Mouse (Mus musculus): ENCODE results near the gene Pga5. TPM values are rescaled to one million over a fixed set of nuclear protein-coding genes. Genes with fewer than 3 reads are reported as not detected.

Gene Pga5
- total and polyA plus RNA-seq, 3 experiments: 0.08 TPM; not detected in 2

DNA sequence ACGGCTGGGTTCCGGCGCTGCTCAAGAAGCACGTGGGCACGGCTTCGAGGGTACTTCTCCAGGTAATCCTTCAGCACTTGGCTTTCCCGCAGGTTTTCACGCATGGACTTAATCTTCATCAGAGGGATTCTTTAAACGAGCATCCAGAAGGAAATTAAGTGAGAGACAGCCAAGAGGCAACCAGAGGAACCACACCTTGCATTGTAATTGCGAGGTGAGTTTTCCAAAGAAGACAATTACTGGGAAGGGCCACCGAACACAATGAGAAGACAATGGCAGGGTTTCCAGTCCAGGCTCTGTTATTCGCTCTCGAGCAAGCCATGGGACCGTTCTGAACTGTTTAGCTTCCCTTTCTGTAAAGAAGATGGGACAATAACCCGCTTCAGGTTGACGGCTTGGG lies 1.2 kb downstream of the Pga5 start:
- Histone ChIP-seq H3K27me3 (replicated peaks) (no peaks in the 10 kb centered on the region), H3K4me2 (ENCODE audit: insufficient read depth, low read depth, poor library complexity, severe bottlenecking) (no peak overlapping the region), H3K9ac (ENCODE audit: insufficient read depth, low read depth) (no peak overlapping the region), H3K9me3 (replicated peaks; ENCODE audit: low read length) (no peaks in the 10 kb centered on the region), H3K4me1 (ENCODE audit: control insufficient read depth in 1 of 2, insufficient read depth in 2 of 2) (peaks cover 0 to 5% of the 10 kb centered on the region in 2 experiments; a peak in 3 of 4 replicates), H3K27ac (ENCODE audit: insufficient read depth, low read depth) (no peak overlapping the region), H3K79me2 (replicated peaks; ENCODE audit: control insufficient read depth, extremely low read depth, insufficient read depth, poor library complexity, severe bottlenecking) (no peaks in the 10 kb centered on the region), H3K4me3 (replicated peaks in 1 of 3; ENCODE audit: low read depth in 2 of 3, low read length in 2 of 3, poor library complexity in 1 of 3) (no peak overlapping the region), H3K36me3 (replicated peaks in 1 of 2; ENCODE audit: control insufficient read depth in 1 of 2, insufficient read depth in 1 of 2, low read length in 1 of 2) (no peaks in the 10 kb centered on the region)
- dilution Hi-C loops (cut with MboI; ENCODE audit: extremely low pct_ligation_motif_present, extremely low pct_unique_long_range_greater_than_20kb, low sequenced_read_pairs) (no loop called here), in situ Hi-C loops (cut with MboI; ENCODE audit: low pct_ligation_motif_present, low pct_unique_long_range_greater_than_20kb, low sequenced_read_pairs) (loop anchor here (10.0 kb wide), 1 partner anchor 288 kb away; no protein-coding TSS in a partner anchor)
- TF ChIP-seq TBP (conservative IDR thresholded peaks at IDR 0.05; ENCODE audit: low read depth, low read length) (no peak), NELFE (IDR thresholded peaks at IDR 0.05; ENCODE audit: low read depth, low read length) (no peak), MYC (IDR thresholded peaks at IDR 0.05; ENCODE audit: low read depth, low read length) (no peak), ELF1 (IDR thresholded peaks at IDR 0.05; ENCODE audit: low read depth, low read length) (no peak), ZNF384 (IDR thresholded peaks at IDR 0.05; ENCODE audit: low read depth, low read length) (no peak), TCF12 (IDR thresholded peaks at IDR 0.05; ENCODE audit: low read depth, low read length) (no peak), HCFC1 (IDR thresholded peaks at IDR 0.05; ENCODE audit: low read depth, low read length) (no peak), MAX (IDR thresholded peaks at IDR 0.05; ENCODE audit: low read length) (no peak), UBTF (IDR thresholded peaks at IDR 0.05; ENCODE audit: low read depth, low read length) (no peak), IRF4 (IDR thresholded peaks at IDR 0.05; ENCODE audit: low read depth, low read length) (no peak), MXI1 (IDR thresholded peaks at IDR 0.05; ENCODE audit: low read depth, low read length) (no peak), RAD21 (IDR thresholded peaks at IDR 0.05; ENCODE audit: low read depth, low read length) (no peak), CHD1 (IDR thresholded peaks at IDR 0.05; ENCODE audit: low read depth, low read length) (no peak), JUND (conservative IDR thresholded peaks at IDR 0.05; ENCODE audit: low read depth, low read length) (no peak), NRF1 (IDR thresholded peaks at IDR 0.05; ENCODE audit: low read depth, low read length) (no peak), ZC3H11A (IDR thresholded peaks at IDR 0.05; ENCODE audit: low read depth, low read length) (no peak), SIN3A (IDR thresholded peaks at IDR 0.05; ENCODE audit: low read length) (no peak), USF2 (conservative IDR thresholded peaks at IDR 0.05; ENCODE audit: low read depth, low read length) (no peak), SMC3 (IDR thresholded peaks at IDR 0.05; ENCODE audit: low read depth, low read length) (no peak), GABPA (IDR thresholded peaks at IDR 0.05; ENCODE audit: insufficient replicate concordance, low read depth, low read length) (no peak)
- no peak for DNase-seq (ENCODE audit: extremely low read depth)

DNA sequence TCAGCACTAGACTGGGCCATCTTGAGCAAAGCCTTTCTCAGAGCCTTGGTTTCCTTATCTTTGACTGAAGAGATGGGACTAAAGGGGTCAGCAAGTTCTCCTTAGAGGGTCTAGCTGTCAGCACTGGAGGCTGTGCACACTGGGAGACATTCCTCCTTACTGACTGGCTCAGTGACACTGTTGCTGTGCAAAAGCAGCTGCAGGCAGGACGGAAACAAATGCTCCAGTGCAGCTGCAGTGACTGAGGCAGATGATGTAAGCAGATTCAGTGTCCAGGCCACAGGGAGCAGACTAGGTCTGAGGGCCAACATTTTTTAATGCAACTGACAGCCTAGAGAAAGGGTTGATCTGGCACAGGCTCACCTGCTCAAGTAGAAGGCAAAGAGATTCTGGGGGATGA lies 4.6 kb downstream of the Pga5 start:
- no peaks in the 10 kb centered on the region for H3K79me2 ChIP-seq (replicated peaks; ENCODE audit: control insufficient read depth, extremely low read depth, insufficient read depth, poor library complexity, severe bottlenecking)
- peaks cover 7 to 16% of the 10 kb centered on the region in 2 experiments for H3K4me1 ChIP-seq (ENCODE audit: control insufficient read depth in 1 of 2, insufficient read depth in 2 of 2)
- in situ Hi-C loops (cut with MboI; ENCODE audit: low pct_ligation_motif_present, low pct_unique_long_range_greater_than_20kb, low sequenced_read_pairs) (loop anchor here (5.0 to 10.0 kb wide), 2 partner anchors 34 to 292 kb away; no protein-coding TSS in a partner anchor), dilution Hi-C loops (cut with MboI; ENCODE audit: extremely low pct_ligation_motif_present, extremely low pct_unique_long_range_greater_than_20kb, low sequenced_read_pairs) (no loop called here)
- no peaks in the 10 kb centered on the region for H3K27me3 ChIP-seq (replicated peaks)
- TF ChIP-seq MAFK (IDR thresholded peaks at IDR 0.05; ENCODE audit: insufficient replicate concordance, low read length): no peak
- no peak for TF ChIP-seq ZNF384 (IDR thresholded peaks at IDR 0.05; ENCODE audit: low read depth, low read length)
- TF ChIP-seq MEF2A (IDR thresholded peaks at IDR 0.05; ENCODE audit: borderline replicate concordance, low read depth, low read length): no peak
- no peak for TF ChIP-seq HCFC1 (IDR thresholded peaks at IDR 0.05; ENCODE audit: low read depth, low read length)
- TF ChIP-seq ELF1 (IDR thresholded peaks at IDR 0.05; ENCODE audit: low read depth, low read length): no peak
- TF ChIP-seq ZKSCAN1 (IDR thresholded peaks at IDR 0.05; ENCODE audit: borderline replicate concordance, low read depth, low read length): no peak
- no peak for TF ChIP-seq RAD21 (IDR thresholded peaks at IDR 0.05; ENCODE audit: low read depth, low read length)
- TF ChIP-seq MXI1 (IDR thresholded peaks at IDR 0.05; ENCODE audit: low read depth, low read length): no peak
- no peak for TF ChIP-seq POLR2A (IDR thresholded peaks at IDR 0.05; ENCODE audit: low read depth, low read length)
- no peak for DNase-seq (ENCODE audit: extremely low read depth)
- H3K27ac ChIP-seq (ENCODE audit: insufficient read depth, low read depth): no peak overlapping the region
- no peak overlapping the region for H3K4me3 ChIP-seq (replicated peaks in 1 of 3; ENCODE audit: low read depth in 2 of 3, low read length in 2 of 3, poor library complexity in 1 of 3)
- no peaks in the 10 kb centered on the region for H3K9me3 ChIP-seq (replicated peaks; ENCODE audit: low read length)
- no peaks in the 10 kb centered on the region for H3K36me3 ChIP-seq (replicated peaks in 1 of 2; ENCODE audit: control insufficient read depth in 1 of 2, insufficient read depth in 1 of 2, low read length in 1 of 2)
- no peak overlapping the region for H3K9ac ChIP-seq (ENCODE audit: insufficient read depth, low read depth)
- H3K4me2 ChIP-seq (ENCODE audit: insufficient read depth, low read depth, poor library complexity, severe bottlenecking): no peak overlapping the region

Data from CH12.LX (cell line).